Mouse (Mus musculus): ENCODE data around the gene Spef1.

- TF ChIP-seq CTCF (IDR thresholded peaks at IDR 0.05; ENCODE audit: low read depth), result no peak
- no peak for TF ChIP-seq EP300 (optimal IDR thresholded peaks at IDR 0.05)
Measured at GRCm38 (mm10) chr2:131138296-131138695, 48.8 kb downstream of the Spef1 start.

Measured in stomach, postnatal 0 days (tissue).